Mouse (Mus musculus) olfactory bulb, adult 2 months (tissue): ENCODE data around the gene Myo3b. TPM values are rescaled to one million over a fixed set of nuclear protein-coding genes. Genes with fewer than 3 reads are reported as not detected.
"Not testable (repeated sequence)": the region's sequence is repeated elsewhere in the genome, so short reads cannot be mapped to it uniquely, and the experiment has no call there.

Experiments used
- H3K27ac ChIP-seq: fragments of 200-500 bp; 2 replicates; pipeline ENCODE4 v1.5.1; 2012; ENCODE audit warnings: low read depth, low read length; ENCODE audit not compliant: insufficient read depth
- H3K4me1 ChIP-seq: fragments of 200-500 bp; 2 replicates; pipeline ENCODE4 v1.6.1; 2012; ENCODE audit warnings: low read length; ENCODE audit not compliant: control insufficient read depth, insufficient read depth
- H3K4me3 ChIP-seq: fragments of 200-500 bp; 2 replicates; pipeline ENCODE4 v1.5.1; 2012; ENCODE audit warnings: mild to moderate bottlenecking, low read depth, low read length, moderate library complexity; ENCODE audit not compliant: insufficient read depth
- CTCF ChIP-seq: fragments of 200-500 bp; IDR thresholded peaks from 2 replicates; pipeline ENCODE4 v1.5.1; 2012; ENCODE audit warnings: low read depth, mild to moderate bottlenecking, low read length, moderate library complexity; ENCODE audit not compliant: insufficient read depth
- POLR2A ChIP-seq: fragments of 200-500 bp; IDR thresholded peaks from 2 replicates; pipeline ENCODE4 v1.6.1; 2012; ENCODE audit warnings: mild to moderate bottlenecking, low read depth, low read length, moderate library complexity; ENCODE audit not compliant: insufficient read depth
- WGBS: fragments of 180-500 bp; shearing (Covaris S2); methylation state at CpG from one replicate; pipeline ENCODE4 v1.1.7; 2018; 5-methylcytosine and 5-hydroxymethylcytosine counted together
- polyA plus RNA-seq: library from polyadenylated mRNA; stranded (reverse); fragments of >200 nt; gene quantifications from 2 replicates; pipeline ENCODE4 v1.2.4, GENCODE M21; 2012; ENCODE audit warnings: low replicate concordance; ENCODE audit not compliant: missing spikeins, insufficient read depth, insufficient read length

Myo3b gene
- not detected in 2 replicates for polyA plus RNA-seq

DNA sequence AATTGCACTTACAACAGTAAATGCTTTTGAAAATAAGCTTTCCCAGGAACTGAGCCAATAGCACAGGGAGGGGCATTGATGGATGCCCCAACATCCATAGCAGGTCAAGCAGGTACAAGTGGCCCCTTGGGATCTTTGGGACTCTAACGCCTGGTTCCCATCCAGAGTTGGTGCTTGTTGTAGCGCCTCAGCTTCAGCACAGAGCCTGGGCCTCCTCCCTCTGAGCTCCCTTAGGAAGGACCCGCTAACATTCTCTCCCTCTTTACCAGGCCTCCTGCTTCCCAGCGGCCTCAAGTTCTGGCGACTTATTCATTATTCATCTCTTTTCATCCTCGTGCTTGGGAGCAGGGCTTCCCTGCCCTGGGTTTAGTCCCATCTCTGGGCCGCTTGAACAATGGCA is at the start of gene Myo3b:
Myo3b (plus strand) TSS at position 375 of the 400 bp plus-strand sequence.
- WGBS = 54% methylated on average over 7 of the region's 7 CpGs
- H3K4me3 ChIP-seq = no peak within 1 kb of the TSS
- peaks cover 4% of the 10 kb centered on the region; the same call in 1 of the 2 replicates for H3K4me1 ChIP-seq
- no peak for TF ChIP-seq CTCF
- no peak for TF ChIP-seq POLR2A
- H3K27ac ChIP-seq = no peak within 1 kb of the TSS

- no peak overlapping the region for H3K4me3 ChIP-seq
- no peak overlapping the region for H3K27ac ChIP-seq
- H3K4me1 ChIP-seq = no peaks in the 10 kb centered on the region
- 92% methylated on average over 6 of the region's 6 CpGs for WGBS
- no peak for TF ChIP-seq POLR2A
- TF ChIP-seq CTCF = no peak
These were observed 49.7 kb upstream of the Myo3b start for GRCm38 (mm10) chr2:69989224-69989623.

- Histone ChIP-seq H3K4me3 (no peak overlapping the region), H3K4me1 (no peaks in the 10 kb centered on the region), H3K27ac (no peak overlapping the region)
- TF ChIP-seq POLR2A (no peak), CTCF (no peak)
- 57% methylated on average over 2 of the region's 2 CpGs for WGBS
These were observed 48.3 kb upstream of the Myo3b start for GRCm38 (mm10) chr2:69990647-69991046.

GRCm38 (mm10) chr2:69994082-69994736 is 44.7 kb upstream of the Myo3b start:
- 81% methylated on average over 3 of the region's 3 CpGs for WGBS
- H3K4me1 ChIP-seq, H3K4me3 ChIP-seq, H3K27ac ChIP-seq: not testable (repeated sequence)

DNA sequence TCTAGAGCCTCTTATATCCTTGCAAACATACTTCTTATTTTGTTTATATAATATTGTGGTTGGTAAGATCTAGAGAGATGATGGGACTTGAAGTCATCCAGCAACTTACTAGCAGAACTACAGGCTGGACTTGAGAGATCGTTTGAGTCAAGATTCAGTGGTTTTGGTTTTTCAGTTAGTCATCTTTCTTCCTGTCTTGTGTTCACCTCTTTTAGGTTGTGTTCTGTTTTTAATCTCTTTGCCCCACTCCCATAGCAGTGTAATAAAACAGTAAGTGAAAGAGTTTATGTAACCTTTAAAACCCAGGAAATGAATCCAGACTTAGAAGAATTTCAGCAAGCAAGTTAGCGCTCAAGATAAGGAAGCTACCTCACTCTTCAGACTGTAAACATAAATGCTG is 44.1 kb upstream of the Myo3b start:
- TF ChIP-seq CTCF = no peak
- no peak for TF ChIP-seq POLR2A
- Histone ChIP-seq H3K27ac (no peak overlapping the region), H3K4me1 (no peaks in the 10 kb centered on the region), H3K4me3 (no peak overlapping the region)
- 66% methylated on average over 2 of the region's 2 CpGs for WGBS

DNA sequence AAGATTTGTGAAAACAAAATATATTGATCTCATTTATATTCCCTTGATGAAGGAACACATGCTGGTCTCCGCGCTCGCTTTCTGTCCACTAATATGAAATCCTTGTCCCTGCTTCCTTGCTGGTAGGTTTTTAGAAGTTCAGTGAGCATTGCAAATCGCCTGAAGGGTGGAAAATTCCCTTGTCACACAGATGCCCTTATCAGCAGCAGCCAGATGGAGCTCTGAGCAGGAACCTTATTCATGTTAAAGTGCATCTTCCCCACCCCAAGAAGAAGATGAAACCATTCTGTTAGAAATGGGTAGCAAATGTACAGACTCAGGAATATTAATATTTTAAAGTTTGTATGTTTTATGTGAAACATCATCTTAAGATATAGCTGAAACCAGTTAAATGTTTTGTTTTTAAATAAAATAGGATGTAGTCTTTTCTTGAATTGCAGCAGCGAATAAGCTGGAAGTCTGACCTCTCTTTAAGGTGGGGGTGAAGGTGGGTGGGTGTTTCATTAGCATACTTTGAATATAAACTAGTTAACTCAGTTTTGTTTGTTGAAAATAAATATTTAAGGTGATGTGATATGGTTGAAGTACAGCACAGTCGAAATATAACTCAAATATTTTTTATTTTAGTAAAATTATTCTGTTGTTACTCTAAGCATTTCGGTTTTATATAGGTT is 39.7 kb upstream of the Myo3b start:
- TF ChIP-seq POLR2A = no peak
- no peak for TF ChIP-seq CTCF
- Histone ChIP-seq H3K4me3 (no peak overlapping the region), H3K27ac (no peak overlapping the region), H3K4me1 (no peaks in the 10 kb centered on the region)
- 86% methylated on average over 7 of the region's 7 CpGs for WGBS

DNA sequence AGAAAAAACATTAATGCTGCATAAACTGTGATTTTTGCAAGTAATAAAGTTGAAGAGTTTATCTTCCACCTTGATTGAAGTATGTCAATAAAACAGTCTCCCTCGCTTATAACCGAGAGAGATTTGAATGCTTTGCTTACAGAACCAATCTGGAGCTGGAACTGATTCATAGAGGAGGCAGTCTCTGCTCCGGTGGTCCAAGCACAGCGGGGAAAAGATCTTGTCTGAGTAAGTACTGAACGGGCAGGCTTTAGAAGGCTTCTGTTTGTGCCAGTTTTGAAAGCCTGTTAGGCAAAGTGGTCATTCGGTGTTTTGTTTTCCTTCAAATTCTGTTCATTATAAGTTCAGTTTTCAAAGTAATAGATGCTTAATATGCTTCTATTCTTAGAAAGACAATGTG is 38.6 kb upstream of the Myo3b start:
- WGBS = 64% methylated on average over 6 of the region's 6 CpGs
- H3K27ac ChIP-seq = no peak overlapping the region
- TF ChIP-seq POLR2A (no peak), CTCF (no peak)

DNA sequence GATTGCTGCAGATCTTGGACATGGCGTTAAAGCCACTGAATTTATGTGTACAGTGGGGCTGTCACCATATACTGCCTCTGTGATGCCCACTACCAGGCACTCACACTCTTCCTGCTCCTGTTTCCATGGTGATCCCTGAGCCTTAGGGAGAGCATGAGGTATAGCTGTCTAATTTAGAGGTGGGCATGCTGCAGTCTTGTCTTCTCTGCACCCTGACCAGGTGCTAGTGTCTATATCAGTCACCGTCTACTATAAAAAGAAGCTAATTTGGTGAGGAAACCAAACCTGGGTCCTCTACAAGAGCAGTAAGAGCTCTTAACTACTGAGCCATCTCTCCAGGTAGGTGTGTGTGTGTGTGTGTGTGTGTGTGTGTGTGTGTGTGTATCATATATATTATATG is 32.4 kb upstream of the Myo3b start:
- Histone ChIP-seq H3K4me1 (no peaks in the 10 kb centered on the region), H3K4me3 (no peak overlapping the region), H3K27ac (0 out of 2 replicates have a peak overlapping the region, but pooled peaks have one; percentile 21)
- TF ChIP-seq CTCF (no peak), POLR2A (no peak)
- 89% methylated on average over 2 of the region's 2 CpGs for WGBS

More for the DNA sequence above, 38.6 kb upstream of the Myo3b start:
- no peak overlapping the region for H3K4me3 ChIP-seq
- no peaks in the 10 kb centered on the region for H3K4me1 ChIP-seq

GRCm38 (mm10) chr2:70012941-70013340 is 26.0 kb upstream of the Myo3b start:
- TF ChIP-seq CTCF (no peak), POLR2A (no peak)
- WGBS = 96% methylated on average over 8 of the region's 8 CpGs
- Histone ChIP-seq H3K4me3 (no peak overlapping the region), H3K27ac (no peak overlapping the region), H3K4me1 (no peaks in the 10 kb centered on the region; the same call in 1 of the 2 replicates)
